Mouse (Mus musculus) liver, postnatal 0 days (tissue): ENCODE results near the gene Foxn3.

Source experiments
- CTCF ChIP-seq: sonication (generic); IDR thresholded peaks from 2 replicates; pipeline ENCODE4 v1.5.1; 2016; ENCODE audit warnings: antibody characterized with exemption, low read depth
- EP300 ChIP-seq: IDR thresholded peaks from 2 replicates; pipeline ENCODE4 v1.6.1; 2016; ENCODE audit warnings: antibody characterized with exemption, low read depth, mild to moderate bottlenecking

GRCm38 (mm10) chr12:99557498-99557897, 5.9 kb downstream of the Foxn3 start:
- TF ChIP-seq CTCF: no peak
- TF ChIP-seq EP300: no peak
